Mouse (Mus musculus): ENCODE results near the gene Cass4.

Gene Cass4

GRCm38 (mm10) chr2:172481654-172482385, 88.2 kb downstream of the Cass4 start:
- DNase-seq (ENCODE audit: low read depth, low spot score), result no peak
